Mouse (Mus musculus) heart, embryonic 11.5 days (tissue): ENCODE measurements around the gene Gstt3. TPM values are rescaled to one million over a fixed set of nuclear protein-coding genes. Genes with fewer than 3 reads are reported as not detected.

Experiments used
- ATAC-seq: fragments of 200-750 bp; cut with Nextera tagmentation; replicated peaks from 2 replicates; pipeline ENCODE4 v1.8.0; 2017; ENCODE audit warnings: moderate library complexity; ENCODE audit not compliant: insufficient number of reproducible peaks, low FRiP score, low TSS enrichment
- H3K27ac ChIP-seq: fragments of 300-500 bp; sonication (generic); 2 replicates; pipeline ENCODE4 v1.5.1; 2014; ENCODE audit warnings: mild to moderate bottlenecking, low read depth, low read length
- H3K27me3 ChIP-seq: fragments of 300-500 bp; sonication (generic); 2 replicates; pipeline ENCODE4 v1.6.1; 2014; ENCODE audit warnings: mild to moderate bottlenecking, low read length, mixed read lengths; ENCODE audit not compliant: control insufficient read depth, insufficient read depth
- H3K36me3 ChIP-seq: fragments of 300-500 bp; sonication (generic); 2 replicates; pipeline ENCODE4 v1.6.1; 2014; ENCODE audit warnings: mild to moderate bottlenecking, low read length, moderate library complexity, mixed read lengths; ENCODE audit not compliant: control insufficient read depth, insufficient read depth
- H3K4me1 ChIP-seq: fragments of 300-500 bp; sonication (generic); 2 replicates; pipeline ENCODE4 v1.6.1; 2014; ENCODE audit warnings: low read length; ENCODE audit not compliant: control insufficient read depth, insufficient read depth
- H3K4me2 ChIP-seq: fragments of 300-500 bp; sonication (generic); 2 replicates; pipeline ENCODE4 v1.6.1; 2014; ENCODE audit warnings: mild to moderate bottlenecking, moderate library complexity
- H3K4me3 ChIP-seq: fragments of 300-500 bp; sonication (generic); 2 replicates; pipeline ENCODE4 v1.5.1; 2014; ENCODE audit warnings: low read depth, low read length
- H3K9ac ChIP-seq: fragments of 300-500 bp; sonication (generic); 2 replicates; pipeline ENCODE4 v1.6.1; 2014; ENCODE audit warnings: mild to moderate bottlenecking, low read depth, low read length, moderate library complexity
- H3K9me3 ChIP-seq: fragments of 300-500 bp; sonication (generic); replicated peaks from 2 replicates; pipeline ENCODE4 v1.6.1; 2016; ENCODE audit warnings: low read length; ENCODE audit not compliant: control insufficient read depth
- WGBS: fragments of 180-500 bp; shearing (Covaris S2); extraction: QIAGEN DNeasy Blood & Tissue Kit; methylation state at CpG from one replicate; pipeline ENCODE4 v1.1.7; 2014; ENCODE audit not compliant: insufficient replicate concordance; 5-methylcytosine and 5-hydroxymethylcytosine counted together
- polyA plus RNA-seq: library from polyadenylated mRNA; unstranded; fragments of >200 nt; fragmentation: Nextera tagmentation; extraction: Ambion mirVana; gene quantifications from 2 replicates; pipeline ENCODE4 v1.2.1, GENCODE M21; 2014

Gene Gstt3
- polyA plus RNA-seq, 1 experiment from 2014 or later: 3.4 TPM

- no peak overlapping the region for H3K27ac ChIP-seq
- no peaks in the 10 kb centered on the region for H3K36me3 ChIP-seq
- H3K9me3 ChIP-seq: no peaks in the 10 kb centered on the region
- 84% methylated on average over 5 of the region's 5 CpGs for WGBS
- no peak overlapping the region for H3K4me3 ChIP-seq
- H3K27me3 ChIP-seq: no peaks in the 10 kb centered on the region
- ATAC-seq: no peak
- no peak overlapping the region for H3K9ac ChIP-seq
- H3K4me2 ChIP-seq: no peak overlapping the region
- no peaks in the 10 kb centered on the region for H3K4me1 ChIP-seq
Observed at GRCm38 (mm10) chr10:75789841-75790240, 8.6 kb upstream of the Gstt3 start.

GRCm38 (mm10) chr10:75789081-75789735 lies 8.0 kb upstream of the Gstt3 start:
- Histone ChIP-seq H3K4me2 (no peak overlapping the region), H3K36me3 (no peaks in the 10 kb centered on the region), H3K9me3 (no peaks in the 10 kb centered on the region), H3K27me3 (no peaks in the 10 kb centered on the region), H3K4me3 (no peak overlapping the region), H3K27ac (no peak overlapping the region), H3K4me1 (no peaks in the 10 kb centered on the region), H3K9ac (no peak overlapping the region)
- 76% methylated on average over 6 of the region's 6 CpGs for WGBS
- no peak for ATAC-seq

- H3K4me3 ChIP-seq: no peak overlapping the region
- no peak overlapping the region for H3K9ac ChIP-seq
- H3K4me2 ChIP-seq: no peak overlapping the region
- no peak for ATAC-seq
- H3K36me3 ChIP-seq: no peaks in the 10 kb centered on the region
- H3K9me3 ChIP-seq: no peaks in the 10 kb centered on the region
- WGBS: 90% methylated on average over 8 of the region's 8 CpGs
- H3K4me1 ChIP-seq: no peaks in the 10 kb centered on the region
- no peaks in the 10 kb centered on the region; the same call in 1 of the 2 replicates for H3K27me3 ChIP-seq
- no peak overlapping the region for H3K27ac ChIP-seq
Observed at GRCm38 (mm10) chr10:75788277-75788676, 7.1 kb upstream of the Gstt3 start.

GRCm38 (mm10) chr10:75785442-75785841 lies 4.2 kb upstream of the Gstt3 start:
- no peak overlapping the region for H3K4me2 ChIP-seq

DNA sequence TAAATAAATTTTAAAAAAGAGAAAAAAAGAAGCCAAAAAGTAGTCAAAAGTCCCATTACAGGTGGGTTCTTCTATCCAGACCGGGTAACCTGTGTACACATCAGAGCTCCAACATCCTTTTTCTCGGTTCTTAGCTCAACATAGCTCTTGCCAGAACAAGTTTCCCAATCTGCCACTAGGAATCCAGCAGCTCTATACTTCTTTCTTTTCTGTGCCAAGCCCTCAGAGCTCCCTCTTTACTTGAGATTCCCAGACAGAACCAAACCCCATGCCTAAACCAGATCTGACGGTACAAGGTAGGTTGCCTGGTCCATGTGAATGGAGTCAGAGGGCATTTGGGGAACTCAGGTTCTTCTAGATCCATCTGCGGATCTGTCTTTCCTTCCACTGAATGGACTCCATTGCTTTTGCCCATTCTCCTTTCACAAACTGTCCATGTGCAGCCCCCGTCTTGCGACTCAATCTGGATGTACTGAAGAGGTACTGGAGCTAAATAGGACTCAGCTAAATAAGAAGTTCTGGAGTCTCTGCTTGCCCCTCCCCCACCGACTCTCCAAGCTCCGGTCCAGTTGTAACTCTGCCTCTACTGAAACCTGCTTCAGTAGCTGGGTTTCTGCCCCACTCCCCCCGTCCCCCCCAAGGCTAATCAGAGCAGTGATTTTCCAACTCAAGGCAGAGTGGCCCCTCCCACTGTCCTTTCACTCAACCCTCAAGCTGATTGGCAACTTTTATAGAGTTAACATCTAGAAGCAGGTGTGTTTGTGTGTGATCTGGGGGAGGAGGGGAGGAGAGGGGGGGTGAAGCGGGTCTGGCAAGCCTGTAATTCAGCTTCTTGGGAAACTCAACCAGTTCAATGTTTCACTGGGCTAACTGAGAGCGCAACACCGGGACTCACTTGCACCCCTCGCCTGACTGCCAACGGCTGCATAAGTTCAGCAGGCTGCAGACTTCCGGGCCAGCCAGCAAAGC lies 1.7 kb downstream of the Gstt3 start:
- no peak for ATAC-seq
- Histone ChIP-seq H3K27me3 (peaks cover 20% of the 10 kb centered on the region), H3K4me2 (peak overlapping the region; percentile 95; the same call in 1 of the 2 replicates), H3K4me3 (no peak overlapping the region), H3K4me1 (0 out of 2 replicates have a peak, but pooled peaks cover 5% of the 10 kb centered on the region), H3K9ac (no peak overlapping the region), H3K9me3 (no peaks in the 10 kb centered on the region), H3K36me3 (no peaks in the 10 kb centered on the region), H3K27ac (no peak overlapping the region)
- 39% methylated on average over 15 of the region's 15 CpGs for WGBS

More at GRCm38 (mm10) chr10:75785442-75785841, 4.2 kb upstream of the Gstt3 start:
- Histone ChIP-seq H3K4me3 (no peak overlapping the region), H3K27ac (no peak overlapping the region), H3K36me3 (no peaks in the 10 kb centered on the region), H3K4me1 (0 out of 2 replicates have a peak, but pooled peaks cover 4% of the 10 kb centered on the region), H3K9me3 (no peaks in the 10 kb centered on the region), H3K27me3 (peaks cover 4% of the 10 kb centered on the region), H3K9ac (no peak overlapping the region)
- no peak for ATAC-seq
- WGBS: 54% methylated on average over 1 of the region's 1 CpGs

DNA sequence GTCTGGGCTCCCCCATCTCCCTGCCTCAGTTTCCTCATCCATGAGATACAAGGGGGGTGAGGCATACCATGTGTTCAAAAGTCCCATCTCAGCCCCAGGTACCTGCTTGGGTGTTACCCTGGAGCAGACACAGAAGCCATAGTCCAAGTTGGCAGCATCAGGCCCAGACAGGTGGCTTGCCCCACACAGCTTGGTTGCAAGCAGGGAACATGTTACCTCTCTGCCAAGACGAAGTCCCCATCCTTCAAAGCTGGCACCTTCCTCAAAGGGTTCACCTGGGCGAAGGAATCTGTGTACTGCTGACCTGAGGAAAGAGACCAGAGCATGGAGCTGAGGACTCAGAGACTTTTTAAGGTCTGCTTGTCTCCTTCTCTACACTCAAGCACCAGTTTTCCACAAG lies 3.3 kb downstream of the Gstt3 start:
- WGBS: 70% methylated on average over 2 of the region's 2 CpGs
- ATAC-seq: no peak
- Histone ChIP-seq H3K27me3 (peaks cover 20% of the 10 kb centered on the region), H3K4me3 (no peak overlapping the region), H3K27ac (no peak overlapping the region), H3K36me3 (no peaks in the 10 kb centered on the region), H3K9ac (no peak overlapping the region), H3K9me3 (no peaks in the 10 kb centered on the region), H3K4me2 (no peak overlapping the region), H3K4me1 (peaks cover 5% of the 10 kb centered on the region; the same call in 1 of the 2 replicates)

DNA sequence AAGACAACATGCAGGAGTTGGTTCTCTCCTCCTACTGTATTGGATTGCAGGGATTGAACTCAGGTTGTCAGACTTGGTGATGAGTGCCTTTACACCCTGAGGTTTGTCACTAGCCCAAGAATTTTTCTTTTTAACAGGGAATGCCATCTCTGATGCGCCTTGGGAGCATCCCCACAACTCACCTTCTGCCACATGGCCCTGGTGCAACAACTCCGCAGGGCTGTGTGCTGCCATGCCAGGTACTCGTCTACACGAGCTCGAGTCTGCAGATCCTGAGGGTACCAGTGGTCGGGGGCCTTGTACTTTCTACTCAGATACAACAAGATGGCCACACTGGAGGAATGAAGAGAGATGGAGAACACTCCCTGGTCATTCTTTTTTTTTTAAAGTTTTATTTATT lies 4.7 kb downstream of the Gstt3 start:
- H3K27me3 ChIP-seq: peaks cover 20% of the 10 kb centered on the region
- no peak overlapping the region for H3K4me3 ChIP-seq
- ATAC-seq: no peak
- H3K9ac ChIP-seq: no peak overlapping the region
- no peak overlapping the region for H3K4me2 ChIP-seq
- 73% methylated on average over 6 of the region's 6 CpGs for WGBS
- no peaks in the 10 kb centered on the region for H3K36me3 ChIP-seq
- H3K4me1 ChIP-seq: peaks cover 10% of the 10 kb centered on the region
- H3K27ac ChIP-seq: no peak overlapping the region
- no peaks in the 10 kb centered on the region for H3K9me3 ChIP-seq

- no peak overlapping the region for H3K4me3 ChIP-seq
- peaks cover 5% of the 10 kb centered on the region for H3K4me1 ChIP-seq
- ATAC-seq: no peak
- 86% methylated on average over 9 of the region's 9 CpGs for WGBS
- peaks cover 9% of the 10 kb centered on the region for H3K27me3 ChIP-seq
- no peaks in the 10 kb centered on the region for H3K9me3 ChIP-seq
- no peak overlapping the region for H3K27ac ChIP-seq
- no peak overlapping the region for H3K9ac ChIP-seq
- H3K4me2 ChIP-seq: no peak overlapping the region
- no peaks in the 10 kb centered on the region for H3K36me3 ChIP-seq
Observed at GRCm38 (mm10) chr10:75774587-75774986, 6.6 kb downstream of the Gstt3 start.
